Mouse (Mus musculus) ES-E14 (cell line): Measurements from ENCODE around the gene Vim. TPM values are rescaled to one million over a fixed set of nuclear protein-coding genes. Genes with fewer than 3 reads are reported as not detected.
"Not testable (repeated sequence)": the region's sequence is repeated elsewhere in the genome, so short reads cannot be mapped to it uniquely, and the experiment has no call there.

Experiments used
- DNase-seq: peaks from one replicate; pipeline ENCODE4 v3.0.0-alpha.2; 2013; ENCODE audit warnings: low read depth, low spot score
- H3K27ac ChIP-seq: 2 replicates; pipeline ENCODE4 v1.5.1; 2012; ENCODE audit warnings: low read depth, mild to moderate bottlenecking, low read length, moderate library complexity, mixed read lengths; ENCODE audit not compliant: poor library complexity, insufficient read depth, severe bottlenecking
- H3K36me3 ChIP-seq: 2 replicates; pipeline ENCODE4 v1.6.1; 2012; ENCODE audit warnings: mild to moderate bottlenecking, low read length, moderate library complexity, mixed read lengths; ENCODE audit not compliant: control insufficient read depth, poor library complexity, insufficient read depth, severe bottlenecking
- H3K4me1 ChIP-seq, 2 experiments: fragments of 150-350 bp in 1 of 2; sonication (generic) in 1 of 2; 2 replicates each; pipeline ENCODE4 v1.6.1; 2012; ENCODE audit warnings: low read length in 2 of 2, mild to moderate bottlenecking in 1 of 2, mixed read lengths in 1 of 2; ENCODE audit not compliant: control insufficient read depth in 2 of 2, insufficient read depth in 2 of 2, poor library complexity in 1 of 2
- H3K4me3 ChIP-seq, 2 experiments: fragments of 150-350 bp in 1 of 2; sonication (generic) in 1 of 2; 2 replicates each; pipeline ENCODE4 v1.5.1; 2012; ENCODE audit warnings: low read length in 2 of 2, low read depth in 1 of 2, mild to moderate bottlenecking in 1 of 2, mixed read lengths in 1 of 2; ENCODE audit not compliant: insufficient read depth in 1 of 2, poor library complexity in 1 of 2, severe bottlenecking in 1 of 2
- H3K9ac ChIP-seq: 2 replicates; pipeline ENCODE4 v1.6.1; 2012; ENCODE audit warnings: low read depth, mild to moderate bottlenecking, low read length, mixed read lengths; ENCODE audit not compliant: poor library complexity, insufficient read depth, severe bottlenecking
- H3K9me3 ChIP-seq: fragments of 150-350 bp; sonication (generic); 2 replicates; pipeline ENCODE4 v1.6.1; 2012; ENCODE audit warnings: low read depth, mild to moderate bottlenecking, low read length; ENCODE audit not compliant: control insufficient read depth, insufficient read depth
- CHD2 ChIP-seq: IDR thresholded peaks from 2 replicates; pipeline ENCODE4 v1.6.1; 2014; ENCODE audit warnings: mild to moderate bottlenecking, low read depth, low read length, inconsistent platforms
- HCFC1 ChIP-seq: IDR thresholded peaks from 2 replicates; pipeline ENCODE4 v1.6.1; 2012; ENCODE audit warnings: low read length, inconsistent platforms, borderline replicate concordance; ENCODE audit not compliant: insufficient read depth
- MAFK ChIP-seq: IDR thresholded peaks from 2 replicates; pipeline ENCODE4 v1.6.1; 2014; ENCODE audit warnings: mild to moderate bottlenecking, low read depth, low read length, inconsistent platforms; ENCODE audit not compliant: insufficient read depth
- ZC3H11A ChIP-seq: IDR thresholded peaks from 2 replicates; pipeline ENCODE4 v1.6.1; 2012; ENCODE audit warnings: low read depth, mild to moderate bottlenecking, inconsistent platforms, low read length, borderline replicate concordance
- ZNF384 ChIP-seq: IDR thresholded peaks from 2 replicates; pipeline ENCODE4 v1.6.1; 2012; ENCODE audit warnings: low read depth, low read length, inconsistent platforms
- in situ Hi-C, 2 experiments: fragments of 600-800 bp; cut with MboI; formaldehyde crosslinking; loops; one replicate each; pipeline ENCODE4 v1.15.1; 2025; ENCODE audit warnings: low sequenced_read_pairs in 2 of 2, inconsistent platforms in 1 of 2; ENCODE audit not compliant: unreplicated experiment in 2 of 2
- total RNA-seq: library from RNA; depleted of rRNA; stranded (reverse); fragments of 300-350 nt; gene quantifications from 2 replicates; pipeline ENCODE4 v1.2.3, GENCODE M21; 2012

Gene Vim
- total RNA-seq, 1 experiment: 1,315 TPM

- TF ChIP-seq MAFK (peak; percentile 77), ZNF384 (no peak)
- H3K4me1 ChIP-seq: no peaks in the 10 kb centered on the region
- DNase-seq: no peak
- H3K27ac ChIP-seq: no peak overlapping the region
- H3K9me3 ChIP-seq: no peaks in the 10 kb centered on the region
- H3K36me3 ChIP-seq: peaks cover 18% of the 10 kb centered on the region
- in situ Hi-C loops: loop anchor here in 1 of 2 experiments (25.0 kb wide), 1 partner anchor 295 kb away; no protein-coding TSS in a partner anchor
- no peak overlapping the region for H3K4me3 ChIP-seq
- H3K9ac ChIP-seq: no peak overlapping the region
Measured at GRCm38 (mm10) chr2:13582184-13582583, 8.5 kb downstream of the Vim start.

GRCm38 (mm10) chr2:13583746-13584145 lies 10.0 kb downstream of the Vim start:
- H3K9ac ChIP-seq, H3K27ac ChIP-seq, H3K4me1 ChIP-seq, DNase-seq, H3K4me3 ChIP-seq, H3K9me3 ChIP-seq: not testable (repeated sequence)
- H3K36me3 ChIP-seq: peaks cover 13% of the 10 kb centered on the region
- in situ Hi-C loops: loop anchor here in 1 of 2 experiments (25.0 kb wide), 1 partner anchor 296 kb away; no protein-coding TSS in a partner anchor

GRCm38 (mm10) chr2:13593328-13593727 lies 19.6 kb downstream of the Vim start:
- no peak for DNase-seq
- in situ Hi-C loops: loop anchor here (10.0 to 25.0 kb wide), 2 partner anchors 299 to 306 kb away; no protein-coding TSS in a partner anchor
- H3K4me3 ChIP-seq: no peak overlapping the region
- no peaks in the 10 kb centered on the region for H3K4me1 ChIP-seq
- H3K27ac ChIP-seq: no peak overlapping the region
- no peaks in the 10 kb centered on the region for H3K9me3 ChIP-seq
- H3K9ac ChIP-seq: no peak overlapping the region
- TF ChIP-seq HCFC1 (no peak), ZC3H11A (no peak), MAFK (no peak), CHD2 (no peak), ZNF384 (no peak)
- H3K36me3 ChIP-seq: no peaks in the 10 kb centered on the region

- no peak overlapping the region for H3K9ac ChIP-seq
- in situ Hi-C loops: loop anchor here (10.0 to 25.0 kb wide), 2 partner anchors 302 to 310 kb away; no protein-coding TSS in a partner anchor
- DNase-seq: no peak
- no peaks in the 10 kb centered on the region for H3K9me3 ChIP-seq
- H3K27ac ChIP-seq: no peak overlapping the region
- H3K36me3 ChIP-seq: no peaks in the 10 kb centered on the region
- no peaks in the 10 kb centered on the region for H3K4me1 ChIP-seq
- no peak overlapping the region for H3K4me3 ChIP-seq
- TF ChIP-seq HCFC1 (no peak), MAFK (no peak), ZC3H11A (no peak), ZNF384 (no peak), CHD2 (no peak)
Measured at GRCm38 (mm10) chr2:13596965-13597656, 23.4 kb downstream of the Vim start.

GRCm38 (mm10) chr2:13598166-13598565 lies 24.4 kb downstream of the Vim start:
- H3K27ac ChIP-seq: no peak overlapping the region
- TF ChIP-seq MAFK: no peak
- no peak for TF ChIP-seq HCFC1
- TF ChIP-seq ZC3H11A: no peak
- TF ChIP-seq CHD2: no peak
- no peak for TF ChIP-seq ZNF384
- no peak overlapping the region for H3K4me3 ChIP-seq
- no peaks in the 10 kb centered on the region for H3K36me3 ChIP-seq
- in situ Hi-C loops: loop anchor here (10.0 to 25.0 kb wide), 2 partner anchors 303 to 311 kb away; no protein-coding TSS in a partner anchor
- H3K4me1 ChIP-seq: no peaks in the 10 kb centered on the region
- no peak overlapping the region for H3K9ac ChIP-seq
- DNase-seq: no peak
- no peaks in the 10 kb centered on the region for H3K9me3 ChIP-seq
